Mouse (Mus musculus) kidney, postnatal 4 days (tissue): Measurements from ENCODE around the gene Prss42.
"Not testable (repeated sequence)": the region's sequence is repeated elsewhere in the genome, so short reads cannot be mapped to it uniquely, and the experiment has no call there.

ENCODE experiments used
- DNase-seq, 2 experiments: peaks; one replicate each; pipeline ENCODE4 v3.0.0; 2021; ENCODE audit warnings: mixed read lengths in 2 of 2

Gene Prss42

DNA sequence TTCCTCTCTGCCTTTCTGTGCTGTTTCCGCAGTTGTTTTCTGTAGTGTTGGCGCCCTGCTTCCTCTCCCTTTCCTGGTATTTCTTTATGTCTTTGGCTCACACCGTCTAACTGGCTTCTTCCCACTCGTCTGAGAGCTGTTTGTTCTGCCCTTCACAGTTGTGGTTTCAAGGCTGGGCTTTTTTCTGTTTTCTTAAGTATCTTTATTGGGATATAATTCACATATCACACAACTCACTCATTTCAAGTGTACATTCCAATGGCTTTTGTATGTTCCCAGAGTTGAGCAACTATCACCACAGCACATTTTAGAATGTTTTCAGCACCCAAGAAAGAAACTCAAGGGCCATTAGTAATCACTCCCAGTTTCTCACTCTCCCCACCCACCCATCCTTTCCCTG, 7.5 kb upstream of the Prss42 start:
- no peak for DNase-seq

GRCm38 (mm10) chr9:110797013-110797412, 953 bp upstream of the Prss42 start:
- DNase-seq, result no peak

DNA sequence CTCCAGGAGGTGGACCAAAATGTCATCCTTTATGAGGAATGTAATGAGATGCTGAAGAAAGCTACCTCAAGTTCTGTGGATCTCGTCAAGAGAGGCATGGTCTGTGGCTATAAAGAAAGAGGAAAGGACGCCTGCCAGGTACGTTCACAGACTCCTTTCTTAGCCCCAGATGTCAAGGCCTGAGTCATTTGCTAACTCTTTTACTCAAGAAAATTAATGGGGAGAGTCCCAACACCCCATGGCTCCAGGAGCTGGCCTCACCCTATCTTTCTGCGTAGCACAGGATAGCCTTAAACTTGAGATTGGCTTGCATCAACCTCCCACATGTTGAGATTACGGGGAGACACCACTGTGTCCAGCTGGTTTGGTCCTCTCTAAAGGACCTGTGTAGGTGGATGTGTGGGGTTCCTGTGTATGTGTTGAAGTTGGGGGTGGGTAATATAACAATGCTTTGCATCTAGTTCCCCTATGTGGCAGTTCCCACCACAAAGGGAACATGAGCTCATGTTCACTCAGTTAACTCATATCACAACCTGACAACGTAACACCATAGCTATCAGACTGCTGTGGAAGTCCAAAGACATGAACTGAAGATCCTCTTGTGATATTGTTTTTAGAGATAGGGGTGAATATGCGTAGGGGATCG, 3.0 kb downstream of the Prss42 start:
- DNase-seq, result no peak

GRCm38 (mm10) chr9:110803294-110803693, 5.3 kb downstream of the Prss42 start:
- no peak for DNase-seq

GRCm38 (mm10) chr9:110810051-110810450, 12.1 kb downstream of the Prss42 start:
- DNase-seq, result no peak

- no peak for DNase-seq
Measured at GRCm38 (mm10) chr9:110813789-110814188, 15.8 kb downstream of the Prss42 start, which contains the start of gene Prss44. Gene Prss44, plus strand, starts transcription at chr9:110813994.

GRCm38 (mm10) chr9:110820546-110820945, 22.6 kb downstream of the Prss42 start:
- not testable (repeated sequence) for DNase-seq

DNA sequence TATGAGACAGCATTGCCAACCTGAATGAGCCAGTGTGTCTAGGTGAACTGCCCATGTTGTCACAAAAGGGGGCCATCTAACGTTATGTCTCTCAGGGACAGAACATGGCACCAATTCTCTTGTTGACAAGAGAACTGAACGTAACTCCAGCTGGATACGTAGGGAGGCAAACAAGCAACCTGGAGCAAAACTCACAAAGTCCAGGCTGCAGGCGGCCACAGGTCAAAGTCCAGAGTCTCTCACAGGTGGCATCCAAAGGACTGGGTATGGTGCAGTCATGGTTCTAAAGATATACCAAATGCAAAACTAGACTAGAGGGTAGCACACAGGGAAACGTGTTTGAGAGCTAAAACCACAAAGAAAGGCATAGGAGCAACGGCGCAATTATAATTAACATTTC, 23.5 kb downstream of the Prss42 start:
- no peak for DNase-seq

DNA sequence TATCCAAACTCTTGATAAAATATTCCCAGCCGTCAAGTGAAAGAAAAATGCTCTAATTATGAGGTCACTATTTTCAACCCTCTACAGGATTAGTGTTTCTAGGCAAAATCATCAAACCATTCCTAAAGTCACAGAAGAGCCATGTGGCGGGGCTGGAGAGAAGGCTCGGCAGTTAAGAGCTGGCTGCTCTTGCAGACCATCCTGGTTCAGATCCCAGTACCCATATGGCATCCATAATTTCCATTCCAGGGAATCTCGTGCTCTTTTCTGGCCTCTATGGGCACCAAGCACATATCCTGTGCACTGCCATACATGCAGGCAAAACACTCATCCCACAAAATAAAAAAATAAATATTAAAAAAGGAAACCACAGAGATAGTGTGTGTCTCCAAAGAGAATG, 27.5 kb downstream of the Prss42 start:
- no peak for DNase-seq

DNA sequence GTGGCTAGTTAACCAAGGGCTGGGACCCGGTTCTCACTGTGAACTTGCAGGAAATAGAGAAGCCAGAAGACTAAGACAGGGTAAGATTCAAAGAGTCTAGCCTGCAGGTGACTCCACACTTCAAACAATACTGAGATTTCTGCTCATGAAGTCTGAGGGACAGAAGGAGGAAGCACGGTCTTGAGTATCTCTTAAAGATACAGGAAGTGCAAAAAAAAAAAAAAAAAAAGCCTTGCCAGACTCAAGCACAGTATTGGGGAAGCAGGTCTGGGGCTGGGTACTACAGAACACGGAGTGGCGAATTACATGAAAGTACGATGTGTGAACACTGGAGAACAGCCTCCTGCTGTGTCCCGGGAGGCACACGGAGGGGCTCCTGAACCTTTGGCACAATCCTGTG, 27.9 kb downstream of the Prss42 start:
- DNase-seq, result no peak

DNA sequence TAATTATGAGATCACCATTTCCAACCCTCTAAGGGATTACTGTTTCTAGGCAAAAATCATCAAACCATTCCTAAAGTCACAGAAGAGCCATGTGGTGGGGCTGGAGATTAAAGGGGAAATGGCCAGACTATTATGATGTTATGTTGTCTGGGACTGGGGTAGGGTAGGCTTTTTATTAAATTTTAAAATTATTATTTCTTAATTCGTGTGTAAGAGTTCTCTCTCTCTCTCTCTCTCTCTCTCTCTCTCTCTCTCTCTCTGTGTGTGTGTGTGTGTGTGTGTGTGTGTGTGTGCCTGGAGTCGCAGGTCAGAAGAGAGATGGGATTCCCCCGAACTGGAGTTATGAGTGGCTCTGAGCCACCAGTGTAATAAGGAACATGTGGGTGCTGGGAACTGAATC, 28.4 kb downstream of the Prss42 start, which contains the start of gene Prss43:
Gene Prss43 (plus strand): TSS at position 301 of the 400 bp plus-strand sequence.
- no peak for DNase-seq

DNA sequence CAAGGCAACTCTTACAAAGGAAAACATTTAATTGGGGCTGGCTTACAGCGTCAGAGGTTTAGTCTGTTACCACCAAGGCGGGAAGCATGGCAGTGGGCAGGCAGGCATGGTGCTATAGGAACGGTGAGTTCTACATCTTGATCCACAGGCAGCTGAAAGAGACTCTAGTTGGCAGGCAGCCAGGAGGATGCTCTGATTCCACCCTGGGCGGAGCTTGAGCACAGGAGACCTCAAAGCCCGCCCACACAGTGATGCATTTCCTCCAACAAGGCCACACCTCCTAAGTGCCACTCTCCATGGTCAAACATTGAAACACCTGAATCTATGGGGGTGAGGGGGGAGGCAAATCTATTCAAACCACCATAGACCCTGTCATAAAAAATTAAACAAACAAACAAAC, 35.1 kb downstream of the Prss42 start:
- peak in 1 of 2 experiments; percentile 22 for DNase-seq

DNA sequence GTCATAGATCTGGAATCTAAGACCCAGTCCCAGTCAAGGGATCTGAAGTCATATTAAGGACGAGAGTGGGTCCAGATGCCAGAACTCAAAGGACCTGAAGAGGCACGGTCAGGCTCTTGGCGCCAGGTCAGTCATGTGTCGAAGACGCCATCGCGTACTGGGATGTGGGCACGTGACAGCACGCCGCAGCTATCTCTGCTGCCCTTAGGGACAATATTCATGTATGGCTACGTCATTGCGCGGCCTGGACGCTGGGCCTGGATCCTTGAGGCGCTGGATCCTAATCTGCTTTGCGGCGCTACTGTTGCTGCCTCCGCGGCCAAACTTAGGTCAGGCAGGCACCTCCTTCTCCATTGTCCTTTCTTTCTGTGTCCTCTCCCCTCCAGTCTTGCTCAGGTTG, 36.4 kb downstream of the Prss42 start, which contains the start of gene Prss45:
Gene Prss45 (plus strand): TSS at position 178 of the 400 bp plus-strand sequence.
- DNase-seq, result no peak

DNA sequence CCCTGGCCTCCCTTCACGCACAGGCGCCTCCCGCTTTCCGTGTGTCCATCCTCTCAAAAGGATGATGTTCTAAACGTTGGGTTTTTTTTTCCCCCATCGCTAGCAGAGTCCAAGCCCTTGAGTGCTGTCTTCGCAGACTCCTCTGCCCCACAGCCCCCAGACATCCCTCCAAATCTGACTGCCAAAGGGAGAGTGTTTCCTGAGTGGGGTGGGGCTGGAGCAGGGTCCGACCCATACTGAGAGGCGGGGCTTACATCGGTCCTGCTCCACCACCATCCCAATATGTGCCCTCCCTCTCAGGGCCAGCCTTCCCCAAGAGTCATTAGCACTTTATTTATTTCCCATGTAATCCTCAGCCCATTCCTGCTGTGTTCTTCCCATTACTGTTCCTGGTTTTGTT, 37.0 kb downstream of the Prss42 start:
- no peak for DNase-seq

GRCm38 (mm10) chr9:110836112-110836511, 38.1 kb downstream of the Prss42 start:
- DNase-seq, result no peak

GRCm38 (mm10) chr9:110840905-110841304, 42.9 kb downstream of the Prss42 start:
- peak in 1 of 2 experiments; percentile 4 for DNase-seq

GRCm38 (mm10) chr9:110841438-110841837, 43.5 kb downstream of the Prss42 start:
- peak in 1 of 2 experiments; percentile 18 for DNase-seq

GRCm38 (mm10) chr9:110844206-110844605, 46.2 kb downstream of the Prss42 start, which contains the start of gene Prss46:
Gene Prss46, plus strand, starts transcription at chr9:110844506.
- DNase-seq, result no peak

GRCm38 (mm10) chr9:110849162-110849561, 51.2 kb downstream of the Prss42 start:
- no peak for DNase-seq
